Mouse (Mus musculus) neural tube, embryonic 13.5 days (tissue): Measurements from ENCODE around the gene Nlgn1. TPM values are rescaled to one million over a fixed set of nuclear protein-coding genes. Genes with fewer than 3 reads are reported as not detected.

Source experiments
- ATAC-seq: fragments of 200-750 bp; cut with Nextera tagmentation; 2 replicates; pipeline ENCODE4 v1.8.0; 2017; ENCODE audit warnings: low read depth, mild to moderate bottlenecking, moderate TSS enrichment, moderate library complexity
- H3K27ac ChIP-seq: fragments of 300-500 bp; sonication (generic); replicated peaks from 2 replicates; pipeline ENCODE4 v1.5.1; 2015; ENCODE audit warnings: moderate library complexity, mild to moderate bottlenecking, inconsistent platforms
- H3K27me3 ChIP-seq: fragments of 300-500 bp; sonication (generic); 2 replicates; pipeline ENCODE4 v1.6.1; 2015; ENCODE audit warnings: mild to moderate bottlenecking, inconsistent platforms
- H3K36me3 ChIP-seq: fragments of 300-500 bp; sonication (generic); 2 replicates; pipeline ENCODE4 v1.6.1; 2015; ENCODE audit warnings: mild to moderate bottlenecking, inconsistent platforms
- H3K4me1 ChIP-seq: fragments of 300-500 bp; sonication (generic); replicated peaks from 2 replicates; pipeline ENCODE4 v1.6.1; 2015; ENCODE audit warnings: inconsistent platforms
- H3K4me2 ChIP-seq: fragments of 300-500 bp; sonication (generic); 2 replicates; pipeline ENCODE4 v1.6.1; 2015; ENCODE audit warnings: inconsistent platforms, mild to moderate bottlenecking, moderate library complexity
- H3K4me3 ChIP-seq: fragments of 300-500 bp; sonication (generic); 2 replicates; pipeline ENCODE4 v1.5.1; 2015; ENCODE audit warnings: mild to moderate bottlenecking, inconsistent platforms
- H3K9ac ChIP-seq: fragments of 300-500 bp; sonication (generic); 2 replicates; pipeline ENCODE4 v1.6.1; 2015; ENCODE audit warnings: moderate library complexity, mild to moderate bottlenecking, inconsistent platforms
- H3K9me3 ChIP-seq: fragments of 300-500 bp; sonication (generic); 2 replicates; pipeline ENCODE4 v1.6.1; 2016; ENCODE audit warnings: inconsistent platforms
- WGBS: fragments of 180-500 bp; shearing (Covaris S2); methylation state at CpG from one replicate; pipeline ENCODE4 v1.1.7; 2015; 5-methylcytosine and 5-hydroxymethylcytosine counted together
- polyA plus RNA-seq: library from polyadenylated mRNA; unstranded; fragments of >200 nt; fragmentation: Nextera tagmentation; extraction: Ambion mirVana; gene quantifications from 2 replicates; pipeline ENCODE4 v1.2.1, GENCODE M21; 2015

Nlgn1 gene
- polyA plus RNA-seq, 1 experiment from 2014 or later: 13.7 TPM

GRCm38 (mm10) chr3:25757813-25758212, 574.4 kb downstream of the Nlgn1 start:
- ATAC-seq: no peak
- no peak overlapping the region for H3K9ac ChIP-seq
- no peaks in the 10 kb centered on the region for H3K27me3 ChIP-seq
- no peak overlapping the region for H3K4me3 ChIP-seq
- no peaks in the 10 kb centered on the region for H3K4me1 ChIP-seq
- no peaks in the 10 kb centered on the region for H3K9me3 ChIP-seq
- no peak overlapping the region for H3K27ac ChIP-seq
- no peak overlapping the region for H3K4me2 ChIP-seq
- 96% methylated on average over 2 of the region's 2 CpGs for WGBS
- no peaks in the 10 kb centered on the region for H3K36me3 ChIP-seq

GRCm38 (mm10) chr3:25724111-25724510, 608.1 kb downstream of the Nlgn1 start:
- no peak overlapping the region for H3K4me2 ChIP-seq
- no peaks in the 10 kb centered on the region for H3K27me3 ChIP-seq
- H3K27ac ChIP-seq: no peak overlapping the region
- no peak for ATAC-seq
- no peak overlapping the region for H3K4me3 ChIP-seq
- no peaks in the 10 kb centered on the region for H3K36me3 ChIP-seq
- no peak overlapping the region for H3K9ac ChIP-seq
- WGBS: 89% methylated on average over 1 of the region's 1 CpGs
- no peaks in the 10 kb centered on the region for H3K9me3 ChIP-seq
- no peaks in the 10 kb centered on the region for H3K4me1 ChIP-seq

GRCm38 (mm10) chr3:25721464-25721863, 610.8 kb downstream of the Nlgn1 start:
- Histone ChIP-seq H3K27ac (no peak overlapping the region), H3K36me3 (no peaks in the 10 kb centered on the region), H3K9ac (no peak overlapping the region), H3K27me3 (no peaks in the 10 kb centered on the region), H3K4me2 (no peak overlapping the region), H3K9me3 (no peaks in the 10 kb centered on the region), H3K4me3 (no peak overlapping the region), H3K4me1 (no peaks in the 10 kb centered on the region)
- no peak for ATAC-seq
- 80% methylated on average over 5 of the region's 5 CpGs for WGBS

- H3K27me3 ChIP-seq: no peaks in the 10 kb centered on the region
- no peak overlapping the region for H3K9ac ChIP-seq
- H3K36me3 ChIP-seq: no peaks in the 10 kb centered on the region
- no peaks in the 10 kb centered on the region for H3K9me3 ChIP-seq
- H3K27ac ChIP-seq: no peak overlapping the region
- no peak for ATAC-seq
- WGBS: 83% methylated on average over 2 of the region's 2 CpGs
- H3K4me3 ChIP-seq: no peak overlapping the region
- H3K4me1 ChIP-seq: no peaks in the 10 kb centered on the region
- no peak overlapping the region for H3K4me2 ChIP-seq
These were observed 624.9 kb downstream of the Nlgn1 start for GRCm38 (mm10) chr3:25707380-25707779.

- WGBS: 81% methylated on average over 1 of the region's 1 CpGs
- peaks cover 5% of the 10 kb centered on the region; the same call in 1 of the 2 replicates for H3K4me1 ChIP-seq
- H3K27ac ChIP-seq: no peak overlapping the region
These were observed 635.0 kb downstream of the Nlgn1 start for GRCm38 (mm10) chr3:25697231-25697630.

GRCm38 (mm10) chr3:25688789-25689464, 643.3 kb downstream of the Nlgn1 start:
- Histone ChIP-seq H3K36me3 (no peaks in the 10 kb centered on the region), H3K27me3 (no peaks in the 10 kb centered on the region), H3K9ac (no peak overlapping the region), H3K4me1 (no peaks in the 10 kb centered on the region), H3K27ac (no peak overlapping the region), H3K4me3 (no peak overlapping the region), H3K4me2 (no peak overlapping the region), H3K9me3 (no peaks in the 10 kb centered on the region)
- no peak for ATAC-seq
- WGBS: 70% methylated on average over 6 of the region's 6 CpGs

More at GRCm38 (mm10) chr3:25697231-25697630, 635.0 kb downstream of the Nlgn1 start:
- no peak overlapping the region for H3K4me3 ChIP-seq
- no peaks in the 10 kb centered on the region for H3K36me3 ChIP-seq
- no peak overlapping the region for H3K4me2 ChIP-seq
- no peaks in the 10 kb centered on the region for H3K9me3 ChIP-seq
- ATAC-seq: no peak
- H3K27me3 ChIP-seq: no peaks in the 10 kb centered on the region
- H3K9ac ChIP-seq: no peak overlapping the region

GRCm38 (mm10) chr3:25683696-25684095, 648.6 kb downstream of the Nlgn1 start:
- Histone ChIP-seq H3K4me1 (no peaks in the 10 kb centered on the region), H3K27ac (no peak overlapping the region), H3K9me3 (no peaks in the 10 kb centered on the region), H3K36me3 (no peaks in the 10 kb centered on the region), H3K4me2 (no peak overlapping the region), H3K27me3 (no peaks in the 10 kb centered on the region), H3K4me3 (no peak overlapping the region), H3K9ac (no peak overlapping the region)
- no peak for ATAC-seq
- WGBS: 94% methylated on average over 2 of the region's 2 CpGs

GRCm38 (mm10) chr3:25679373-25679772, 652.9 kb downstream of the Nlgn1 start:
- ATAC-seq: no peak

GRCm38 (mm10) chr3:25675888-25676287, 656.4 kb downstream of the Nlgn1 start:
- 81% methylated on average over 10 of the region's 10 CpGs for WGBS
- H3K4me2 ChIP-seq: no peak overlapping the region
- no peaks in the 10 kb centered on the region for H3K27me3 ChIP-seq
- peaks cover 11% of the 10 kb centered on the region for H3K4me1 ChIP-seq
- no peaks in the 10 kb centered on the region for H3K9me3 ChIP-seq
- H3K9ac ChIP-seq: no peak overlapping the region
- no peak overlapping the region for H3K4me3 ChIP-seq
- no peaks in the 10 kb centered on the region for H3K36me3 ChIP-seq
- ATAC-seq: no peak
- no peak overlapping the region for H3K27ac ChIP-seq

More at GRCm38 (mm10) chr3:25679373-25679772, 652.9 kb downstream of the Nlgn1 start:
- H3K4me1 ChIP-seq: 0 out of 2 replicates have a peak, but pooled peaks cover 3% of the 10 kb centered on the region
- no peak overlapping the region for H3K4me3 ChIP-seq
- no peaks in the 10 kb centered on the region for H3K36me3 ChIP-seq
- no peak overlapping the region for H3K9ac ChIP-seq
- H3K27ac ChIP-seq: no peak overlapping the region
- H3K27me3 ChIP-seq: no peaks in the 10 kb centered on the region
- H3K4me2 ChIP-seq: no peak overlapping the region
- no peaks in the 10 kb centered on the region for H3K9me3 ChIP-seq
- 68% methylated on average over 2 of the region's 2 CpGs for WGBS

- 50% methylated on average over 3 of the region's 3 CpGs for WGBS
- Histone ChIP-seq H3K9ac (no peak overlapping the region), H3K4me3 (no peak overlapping the region), H3K27ac (no peak overlapping the region), H3K4me1 (peaks cover 11% of the 10 kb centered on the region), H3K9me3 (no peaks in the 10 kb centered on the region), H3K4me2 (no peak overlapping the region), H3K27me3 (no peaks in the 10 kb centered on the region), H3K36me3 (no peaks in the 10 kb centered on the region)
- no peak for ATAC-seq
These were observed 657.2 kb downstream of the Nlgn1 start for GRCm38 (mm10) chr3:25675069-25675468.

- no peaks in the 10 kb centered on the region for H3K36me3 ChIP-seq
- H3K27ac ChIP-seq: no peak overlapping the region
- H3K9me3 ChIP-seq: no peaks in the 10 kb centered on the region
- no peak overlapping the region for H3K9ac ChIP-seq
- H3K4me2 ChIP-seq: no peak overlapping the region
- no peak overlapping the region for H3K4me3 ChIP-seq
- H3K27me3 ChIP-seq: no peaks in the 10 kb centered on the region
- no peak for ATAC-seq
- H3K4me1 ChIP-seq: peaks cover 11% of the 10 kb centered on the region
- WGBS: 36% methylated on average over 5 of the region's 5 CpGs
These were observed 658.9 kb downstream of the Nlgn1 start for GRCm38 (mm10) chr3:25673408-25673807.

- no peak for ATAC-seq
- Histone ChIP-seq H3K36me3 (no peaks in the 10 kb centered on the region), H3K27ac (no peak overlapping the region), H3K27me3 (no peaks in the 10 kb centered on the region), H3K4me1 (peaks cover 8% of the 10 kb centered on the region), H3K4me2 (no peak overlapping the region), H3K9ac (no peak overlapping the region), H3K4me3 (no peak overlapping the region), H3K9me3 (no peaks in the 10 kb centered on the region)
- 48% methylated on average over 4 of the region's 4 CpGs for WGBS
These were observed 659.5 kb downstream of the Nlgn1 start for GRCm38 (mm10) chr3:25672779-25673178.

- WGBS: 84% methylated on average over 2 of the region's 2 CpGs
- H3K9ac ChIP-seq: no peak overlapping the region
- no peaks in the 10 kb centered on the region for H3K36me3 ChIP-seq
- no peaks in the 10 kb centered on the region for H3K4me1 ChIP-seq
- no peak overlapping the region for H3K4me2 ChIP-seq
- no peak for ATAC-seq
- no peak overlapping the region for H3K4me3 ChIP-seq
- no peaks in the 10 kb centered on the region for H3K9me3 ChIP-seq
- H3K27me3 ChIP-seq: no peaks in the 10 kb centered on the region
- no peak overlapping the region for H3K27ac ChIP-seq
These were observed 668.8 kb downstream of the Nlgn1 start for GRCm38 (mm10) chr3:25663464-25663863.
